Mouse (Mus musculus): ENCODE measurements at regions not wholly inside any gene's neighbourhood (a gene's known extent, or its start where the extent isn't known, plus 50 kb on each side); places are given as distances from the start of the nearest gene placed in this dataset.

- 39% methylated on average over 4 of the region's 4 CpGs for WGBS
- no peaks in the 10 kb centered on the region for H3K27me3 ChIP-seq
Observed at GRCm38 (mm10) chr7:72543946-72544345, 237.5 kb upstream of the Mctp2 start.

DNA sequence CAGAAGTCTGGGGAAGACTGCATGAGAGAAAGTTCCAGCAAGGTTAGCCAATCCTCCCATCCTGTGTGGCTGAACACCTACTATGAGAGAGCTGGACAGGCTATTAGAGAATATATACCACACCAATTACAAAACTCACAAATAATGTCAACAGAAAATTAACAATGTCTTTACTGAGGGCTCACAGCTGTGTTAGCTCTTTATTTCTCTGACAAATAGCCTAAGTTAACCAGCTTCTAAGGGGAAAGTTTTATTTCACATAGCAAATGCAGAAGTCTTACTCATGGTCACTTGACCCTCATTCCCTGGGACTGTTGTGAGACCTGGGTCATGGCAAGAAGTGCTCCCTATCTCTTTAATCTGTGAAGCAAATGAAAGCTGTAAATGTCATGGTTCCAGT is 261.0 kb upstream of the Mctp2 start:
- Histone ChIP-seq H3K4me3 (no peak overlapping the region), H3K9me3 (no peaks in the 10 kb centered on the region), H3K4me2 (no peak overlapping the region), H3K27ac (no peak overlapping the region), H3K9ac (no peak overlapping the region), H3K36me3 (no peaks in the 10 kb centered on the region), H3K27me3 (no peaks in the 10 kb centered on the region), H3K4me1 (replicated peaks) (no peaks in the 10 kb centered on the region)
- ATAC-seq (ENCODE audit: low FRiP score): no peak

More at GRCm38 (mm10) chr7:72543946-72544345, 237.5 kb upstream of the Mctp2 start:
- Histone ChIP-seq H3K4me1 (replicated peaks) (peaks cover 38% of the 10 kb centered on the region), H3K4me2 (no peak overlapping the region), H3K9ac (no peak overlapping the region), H3K36me3 (no peaks in the 10 kb centered on the region; the same call in 1 of the 2 replicates), H3K27ac (no peak overlapping the region), H3K9me3 (peaks cover 6% of the 10 kb centered on the region; the same call in 1 of the 2 replicates), H3K4me3 (no peak overlapping the region)
- no peak; the same call in 1 of the 2 replicates for ATAC-seq (ENCODE audit: low FRiP score)

DNA sequence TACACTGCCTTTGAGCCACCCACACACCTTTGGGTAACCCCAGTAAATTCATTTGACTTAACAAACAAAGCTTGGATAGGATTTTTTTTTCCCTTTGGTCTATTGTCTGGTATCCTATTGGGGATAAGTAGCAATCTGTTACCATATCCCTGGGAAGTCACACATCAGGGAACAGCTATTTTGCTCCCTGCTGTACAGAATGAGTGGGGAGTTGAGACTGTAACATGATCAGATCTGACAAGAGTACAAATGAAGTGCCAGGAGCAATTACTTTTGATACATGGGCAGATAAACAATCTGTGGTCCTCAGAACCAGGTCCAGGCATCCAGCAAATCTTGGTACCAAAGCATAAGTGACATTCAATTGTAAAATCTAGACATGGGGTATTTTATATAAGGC is 262.8 kb upstream of the Mctp2 start:
- Histone ChIP-seq H3K27ac (no peak overlapping the region), H3K9me3 (no peaks in the 10 kb centered on the region), H3K4me2 (no peak overlapping the region), H3K36me3 (no peaks in the 10 kb centered on the region), H3K9ac (no peak overlapping the region), H3K27me3 (no peaks in the 10 kb centered on the region), H3K4me1 (replicated peaks) (0 out of 2 replicates have a peak, but pooled peaks cover 3% of the 10 kb centered on the region), H3K4me3 (no peak overlapping the region)
- no peak for ATAC-seq (ENCODE audit: low FRiP score)

DNA sequence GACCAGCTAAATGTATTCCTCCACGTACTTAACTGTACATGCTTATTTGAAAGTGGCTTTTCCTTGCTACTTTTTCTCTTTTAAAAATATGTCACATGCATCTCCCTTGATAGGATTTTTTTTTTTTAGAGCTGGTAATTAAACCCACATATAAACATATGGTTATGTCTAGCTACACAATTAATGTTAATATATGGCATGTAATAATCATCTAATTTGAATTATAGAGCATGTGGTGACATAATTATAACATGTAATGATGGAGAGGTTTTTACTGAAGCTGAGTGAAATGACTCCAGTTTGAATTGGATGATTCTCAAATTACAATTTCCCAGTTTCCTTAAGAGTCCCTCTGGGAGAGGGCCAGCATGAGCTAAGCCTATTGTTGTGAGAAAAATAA is 267.9 kb upstream of the Mctp2 start:
- no peak for ATAC-seq (ENCODE audit: low FRiP score)

GRCm38 (mm10) chr7:72584427-72584826 is 278.0 kb upstream of the Mctp2 start:
- no peak overlapping the region for H3K9ac ChIP-seq
- ATAC-seq (ENCODE audit: low FRiP score): no peak
- H3K36me3 ChIP-seq: no peaks in the 10 kb centered on the region
- no peaks in the 10 kb centered on the region for H3K9me3 ChIP-seq
- H3K27ac ChIP-seq: no peak overlapping the region
- H3K27me3 ChIP-seq: no peaks in the 10 kb centered on the region
- no peak overlapping the region for H3K4me2 ChIP-seq
- WGBS: 86% methylated on average over 3 of the region's 3 CpGs
- H3K4me1 ChIP-seq (replicated peaks): no peaks in the 10 kb centered on the region
- no peak overlapping the region for H3K4me3 ChIP-seq

More for the DNA sequence above, 267.9 kb upstream of the Mctp2 start:
- Histone ChIP-seq H3K4me1 (replicated peaks) (peaks cover 3% of the 10 kb centered on the region; the same call in 1 of the 2 replicates), H3K36me3 (no peaks in the 10 kb centered on the region), H3K27ac (no peak overlapping the region), H3K9ac (no peak overlapping the region), H3K9me3 (no peaks in the 10 kb centered on the region), H3K27me3 (no peaks in the 10 kb centered on the region), H3K4me3 (no peak overlapping the region), H3K4me2 (no peak overlapping the region)
- WGBS: 76% methylated on average over 1 of the region's 1 CpGs

DNA sequence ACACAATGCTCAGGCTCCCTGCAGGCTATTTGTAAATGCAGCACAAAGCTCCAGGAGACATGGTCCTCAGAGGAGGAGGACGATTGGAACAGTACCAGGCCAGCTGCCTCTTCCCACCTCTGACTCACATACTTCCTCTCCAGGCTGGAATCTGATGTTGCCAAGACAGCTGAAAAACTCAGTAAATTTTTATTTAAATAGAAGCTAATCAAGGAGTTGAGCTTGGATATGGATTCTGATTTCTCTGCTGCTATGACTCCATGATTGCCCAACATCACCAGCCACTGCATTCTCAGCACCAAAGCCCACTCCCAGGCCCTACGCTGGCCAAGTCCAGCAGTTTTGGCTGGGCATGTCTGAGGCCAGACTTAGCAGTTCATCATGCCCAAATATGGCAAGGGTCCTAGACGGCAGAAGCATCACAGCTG is 282.8 kb upstream of the Mctp2 start:
- no peaks in the 10 kb centered on the region for H3K27me3 ChIP-seq
- 71% methylated on average over 3 of the region's 3 CpGs for WGBS
- H3K9me3 ChIP-seq: no peaks in the 10 kb centered on the region
- no peaks in the 10 kb centered on the region for H3K36me3 ChIP-seq
- no peak overlapping the region for H3K27ac ChIP-seq
- no peaks in the 10 kb centered on the region for H3K4me1 ChIP-seq (replicated peaks)
- no peak overlapping the region for H3K4me2 ChIP-seq
- no peak for ATAC-seq (ENCODE audit: low FRiP score)
- no peak overlapping the region for H3K9ac ChIP-seq
- no peak overlapping the region for H3K4me3 ChIP-seq

DNA sequence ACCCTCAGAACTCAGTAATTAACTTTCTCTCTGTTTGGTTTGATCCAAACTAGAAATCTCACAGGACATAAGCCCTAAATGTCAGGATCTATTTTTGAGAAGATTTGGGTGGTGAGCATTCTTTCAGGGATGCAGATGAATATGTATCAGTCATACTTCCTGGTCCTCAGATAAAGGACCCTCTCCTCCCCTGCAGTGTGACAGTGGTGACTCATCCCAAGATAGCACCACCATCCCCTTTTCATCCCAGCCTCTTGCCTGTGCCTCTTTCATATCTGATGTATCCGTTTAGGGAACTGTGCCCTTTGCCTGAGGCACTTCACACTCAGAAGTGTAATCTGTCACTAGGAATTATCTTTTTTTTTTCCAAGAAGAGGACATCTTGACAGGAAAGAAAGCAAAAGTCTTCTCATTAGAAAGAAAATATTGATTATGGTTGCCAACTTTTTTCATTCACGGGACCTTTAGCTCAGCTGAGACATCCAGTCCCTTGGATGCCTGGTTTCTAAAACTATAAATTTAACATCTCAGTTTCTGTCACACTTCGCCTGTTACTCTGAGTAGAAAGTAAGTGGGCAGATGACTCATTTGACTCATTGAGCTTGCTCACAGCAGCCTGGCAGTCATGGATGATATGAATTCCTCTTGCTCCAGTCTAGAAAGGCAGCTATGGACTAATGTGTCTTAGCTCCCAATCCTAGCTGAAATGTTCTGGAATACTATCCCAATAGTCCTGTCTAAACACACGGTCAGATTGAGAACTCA is 284.1 kb upstream of the Mctp2 start:
- ATAC-seq (ENCODE audit: low FRiP score): no peak
- H3K4me2 ChIP-seq: no peak overlapping the region
- no peaks in the 10 kb centered on the region for H3K27me3 ChIP-seq
- no peak overlapping the region for H3K27ac ChIP-seq
- 79% methylated on average over 4 of the region's 4 CpGs for WGBS
- no peaks in the 10 kb centered on the region for H3K9me3 ChIP-seq
- H3K4me1 ChIP-seq (replicated peaks): no peaks in the 10 kb centered on the region
- no peaks in the 10 kb centered on the region for H3K36me3 ChIP-seq
- H3K9ac ChIP-seq: no peak overlapping the region
- no peak overlapping the region for H3K4me3 ChIP-seq

DNA sequence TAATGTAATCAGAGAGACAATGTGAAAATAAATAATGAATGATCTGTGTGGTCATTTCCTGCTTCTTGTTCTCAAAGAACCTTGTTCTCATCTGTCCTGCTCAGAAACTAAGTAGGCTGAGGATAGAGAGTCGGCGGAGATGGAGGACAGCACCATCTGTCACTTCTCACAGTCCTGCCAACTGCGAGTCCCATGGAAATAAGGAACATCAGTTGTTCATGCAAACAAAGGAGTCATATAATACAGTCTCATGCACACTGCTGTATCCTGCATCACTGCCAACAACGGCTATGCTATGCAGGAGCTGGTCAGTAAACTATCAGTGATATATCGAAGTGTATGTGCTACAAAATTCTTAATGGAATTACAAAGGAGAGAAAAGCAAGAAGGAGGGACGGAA is 285.7 kb upstream of the Mctp2 start:
- Histone ChIP-seq H3K36me3 (no peaks in the 10 kb centered on the region), H3K9me3 (no peaks in the 10 kb centered on the region), H3K4me1 (replicated peaks) (no peaks in the 10 kb centered on the region), H3K27me3 (no peaks in the 10 kb centered on the region), H3K4me3 (no peak overlapping the region), H3K9ac (no peak overlapping the region), H3K4me2 (no peak overlapping the region), H3K27ac (no peak overlapping the region; the same call in 1 of the 2 replicates)
- 47% methylated on average over 6 of the region's 6 CpGs for WGBS
- peak; percentile 69 for ATAC-seq (ENCODE audit: low FRiP score)

DNA sequence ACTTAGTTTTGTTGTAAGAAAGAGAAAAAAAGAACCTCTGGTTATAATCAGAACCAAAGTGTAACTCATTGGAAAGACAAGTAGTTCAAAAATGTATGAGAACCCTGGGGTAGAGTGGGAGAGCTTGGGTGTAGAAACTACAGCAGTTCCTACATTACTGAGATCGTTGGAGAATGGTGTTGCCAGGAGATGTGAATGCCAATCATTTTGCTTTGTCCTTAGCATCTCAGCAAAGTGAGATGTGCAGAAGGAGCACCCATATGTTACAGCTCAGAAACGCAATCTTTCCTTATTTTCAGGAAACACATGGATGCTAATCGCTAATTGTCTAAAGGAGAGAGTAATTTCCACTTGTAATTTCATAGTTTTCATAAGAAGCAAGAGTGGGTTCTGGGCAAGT is 286.2 kb upstream of the Mctp2 start:
- H3K4me2 ChIP-seq: no peak overlapping the region
- no peaks in the 10 kb centered on the region for H3K27me3 ChIP-seq
- no peak for ATAC-seq (ENCODE audit: low FRiP score)

DNA sequence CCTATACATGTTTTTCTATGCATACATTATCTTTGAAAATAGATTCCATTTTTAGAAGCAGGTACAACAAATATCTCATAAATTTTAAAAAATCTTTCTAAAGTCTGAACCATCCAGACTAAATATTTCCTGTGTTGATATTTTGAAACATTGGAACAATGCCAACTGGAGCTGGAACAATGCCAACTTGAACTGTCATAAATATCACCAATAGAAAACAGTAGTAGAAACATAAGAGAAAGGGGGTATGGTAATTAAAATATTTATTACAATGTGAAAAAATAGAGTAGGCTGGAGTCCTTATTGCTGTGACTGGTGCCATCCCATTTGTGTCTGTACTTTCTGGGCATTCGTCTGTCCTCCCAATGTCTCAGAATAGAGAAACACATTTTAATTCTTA is 286.9 kb upstream of the Mctp2 start:
- 85% methylated on average over 1 of the region's 1 CpGs for WGBS
- no peak overlapping the region for H3K9ac ChIP-seq
- H3K27me3 ChIP-seq: no peaks in the 10 kb centered on the region
- no peak for ATAC-seq (ENCODE audit: low FRiP score)
- no peaks in the 10 kb centered on the region for H3K36me3 ChIP-seq
- H3K27ac ChIP-seq: no peak overlapping the region
- no peak overlapping the region for H3K4me3 ChIP-seq
- H3K4me2 ChIP-seq: no peak overlapping the region
- H3K9me3 ChIP-seq: no peaks in the 10 kb centered on the region
- no peaks in the 10 kb centered on the region for H3K4me1 ChIP-seq (replicated peaks)

More for the DNA sequence above, 286.2 kb upstream of the Mctp2 start:
- Histone ChIP-seq H3K4me1 (replicated peaks) (no peaks in the 10 kb centered on the region), H3K9me3 (no peaks in the 10 kb centered on the region), H3K36me3 (no peaks in the 10 kb centered on the region), H3K27ac (no peak overlapping the region), H3K9ac (no peak overlapping the region), H3K4me3 (no peak overlapping the region)
- WGBS: 65% methylated on average over 3 of the region's 3 CpGs

- Histone ChIP-seq H3K9me3 (no peaks in the 10 kb centered on the region), H3K9ac (no peak overlapping the region), H3K27me3 (no peaks in the 10 kb centered on the region), H3K27ac (no peak overlapping the region), H3K36me3 (no peaks in the 10 kb centered on the region), H3K4me3 (no peak overlapping the region), H3K4me1 (replicated peaks) (no peaks in the 10 kb centered on the region), H3K4me2 (no peak overlapping the region)
- no peak for ATAC-seq (ENCODE audit: low FRiP score)
- 89% methylated on average over 1 of the region's 1 CpGs for WGBS
Observed at GRCm38 (mm10) chr7:72594741-72595140, 288.3 kb upstream of the Mctp2 start.

DNA sequence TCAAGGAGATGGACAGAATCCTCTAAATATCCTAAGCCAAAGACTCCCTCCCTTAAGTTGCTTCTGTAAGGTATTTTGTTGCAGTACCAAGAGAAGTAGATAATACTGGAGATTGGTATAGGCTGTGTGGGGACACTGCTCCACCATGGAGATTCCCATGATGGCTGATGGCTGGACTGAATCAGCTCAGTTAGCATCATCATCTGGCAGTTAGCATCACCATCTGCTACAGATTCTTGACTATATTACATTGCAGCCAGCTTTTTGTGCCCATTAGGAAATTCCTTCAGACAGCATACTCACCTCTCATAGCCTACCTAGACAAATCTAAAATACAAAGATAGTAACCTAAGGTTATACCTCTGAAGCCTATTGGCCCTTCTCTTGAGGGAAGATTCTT is 290.6 kb upstream of the Mctp2 start:
- H3K4me2 ChIP-seq: no peak overlapping the region
- H3K27ac ChIP-seq: no peak overlapping the region
- H3K4me1 ChIP-seq (replicated peaks): peaks cover 4% of the 10 kb centered on the region
- no peak for ATAC-seq (ENCODE audit: low FRiP score)
- no peaks in the 10 kb centered on the region for H3K9me3 ChIP-seq
- H3K27me3 ChIP-seq: no peaks in the 10 kb centered on the region
- no peak overlapping the region for H3K4me3 ChIP-seq
- H3K36me3 ChIP-seq: no peaks in the 10 kb centered on the region
- no peak overlapping the region for H3K9ac ChIP-seq

DNA sequence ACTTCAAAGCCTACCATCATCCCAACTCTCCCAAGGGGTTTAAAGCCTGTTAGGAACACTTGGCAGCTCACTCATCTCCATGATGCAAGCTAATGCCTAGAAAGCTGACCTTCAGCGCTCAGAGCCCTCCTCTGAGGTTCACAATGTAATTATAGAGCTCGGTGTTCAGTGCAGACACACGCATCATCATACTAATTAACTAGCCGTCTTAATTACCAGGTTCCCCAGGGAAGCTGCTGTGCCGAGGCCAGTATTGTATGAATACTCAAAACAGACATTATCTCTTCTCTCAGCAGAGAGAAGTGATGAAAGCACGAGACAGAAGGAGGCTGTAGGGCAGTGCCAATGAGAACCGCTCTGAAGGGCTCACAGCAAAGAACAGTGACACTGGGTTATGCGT is 295.5 kb upstream of the Mctp2 start:
- WGBS: 41% methylated on average over 8 of the region's 8 CpGs
- no peaks in the 10 kb centered on the region for H3K27me3 ChIP-seq
- H3K4me3 ChIP-seq: no peak overlapping the region
- peak; percentile 91 for ATAC-seq (ENCODE audit: low FRiP score)
- H3K4me1 ChIP-seq (replicated peaks): peaks cover 6% of the 10 kb centered on the region
- 0 out of 2 replicates have a peak, but pooled peaks cover 4% of the 10 kb centered on the region for H3K9me3 ChIP-seq
- no peak overlapping the region for H3K4me2 ChIP-seq
- H3K36me3 ChIP-seq: no peaks in the 10 kb centered on the region
- peak overlapping the region; percentile 66 for H3K27ac ChIP-seq
- H3K9ac ChIP-seq: no peak overlapping the region

Data from hindbrain, embryonic 13.5 days (tissue).